Mouse (Mus musculus) yolk sac, embryonic 10.5 days (tissue): ENCODE results near the gene Foxp2.

Experiments
- DNase-seq: peaks from one replicate; pipeline ENCODE4 v3.0.0-alpha.2; 2017; ENCODE audit warnings: low spot score

Gene Foxp2

GRCm38 (mm10) chr6:14901183-14901970 lies at the start of gene Foxp2:
TSS of gene Foxp2 (plus strand) at chr6:14901349.
- DNase-seq = peak; percentile 57

GRCm38 (mm10) chr6:14885199-14885598 lies 15.9 kb upstream of the Foxp2 start:
- no peak for DNase-seq

- no peak for DNase-seq
Measured at GRCm38 (mm10) chr6:14897028-14897427, 4.1 kb upstream of the Foxp2 start.

- DNase-seq = peak; percentile 51
Measured at GRCm38 (mm10) chr6:14898096-14898855, 2.9 kb upstream of the Foxp2 start.

GRCm38 (mm10) chr6:14899021-14899610 lies 2.0 kb upstream of the Foxp2 start:
- peak; percentile 3 for DNase-seq

- peak; percentile 7 for DNase-seq
Measured at GRCm38 (mm10) chr6:14899936-14900578, 1.1 kb upstream of the Foxp2 start.

- DNase-seq = peak; percentile 69
Measured at GRCm38 (mm10) chr6:14900579-14901021, 549 bp upstream of the Foxp2 start.

GRCm38 (mm10) chr6:14901971-14902670 lies 972 bp downstream of the Foxp2 start:
- DNase-seq = no peak

GRCm38 (mm10) chr6:14903271-14903965 lies 2.3 kb downstream of the Foxp2 start:
- DNase-seq = no peak

- no peak for DNase-seq
Measured at GRCm38 (mm10) chr6:14915066-14915465, 13.9 kb downstream of the Foxp2 start.

- DNase-seq = no peak
Measured at GRCm38 (mm10) chr6:14922704-14923103, 21.6 kb downstream of the Foxp2 start.

GRCm38 (mm10) chr6:14924976-14925489 lies 23.9 kb downstream of the Foxp2 start:
- no peak for DNase-seq

GRCm38 (mm10) chr6:14951060-14951459 lies 49.9 kb downstream of the Foxp2 start:
- DNase-seq = no peak

GRCm38 (mm10) chr6:14952731-14953130 lies 51.6 kb downstream of the Foxp2 start:
- DNase-seq = no peak

GRCm38 (mm10) chr6:14977042-14977441 lies 75.9 kb downstream of the Foxp2 start:
- DNase-seq = no peak

- no peak for DNase-seq
Measured at GRCm38 (mm10) chr6:14978201-14978600, 77.1 kb downstream of the Foxp2 start.

GRCm38 (mm10) chr6:15008113-15008512 lies 107.0 kb downstream of the Foxp2 start:
- DNase-seq = no peak

GRCm38 (mm10) chr6:15028488-15028887 lies 127.3 kb downstream of the Foxp2 start:
- DNase-seq = no peak

GRCm38 (mm10) chr6:15029446-15030125 lies 128.4 kb downstream of the Foxp2 start:
- DNase-seq = no peak

GRCm38 (mm10) chr6:15063246-15063645 lies 162.1 kb downstream of the Foxp2 start:
- DNase-seq = no peak
